Mouse (Mus musculus): ENCODE measurements at regions not wholly inside any gene's neighbourhood (a gene's known extent, or its start where the extent isn't known, plus 50 kb on each side); places are given as distances from the start of the nearest gene placed in this dataset.
A peak's percentile ranks its signal among the peaks of the same experiment; 100 is the strongest.

DNA sequence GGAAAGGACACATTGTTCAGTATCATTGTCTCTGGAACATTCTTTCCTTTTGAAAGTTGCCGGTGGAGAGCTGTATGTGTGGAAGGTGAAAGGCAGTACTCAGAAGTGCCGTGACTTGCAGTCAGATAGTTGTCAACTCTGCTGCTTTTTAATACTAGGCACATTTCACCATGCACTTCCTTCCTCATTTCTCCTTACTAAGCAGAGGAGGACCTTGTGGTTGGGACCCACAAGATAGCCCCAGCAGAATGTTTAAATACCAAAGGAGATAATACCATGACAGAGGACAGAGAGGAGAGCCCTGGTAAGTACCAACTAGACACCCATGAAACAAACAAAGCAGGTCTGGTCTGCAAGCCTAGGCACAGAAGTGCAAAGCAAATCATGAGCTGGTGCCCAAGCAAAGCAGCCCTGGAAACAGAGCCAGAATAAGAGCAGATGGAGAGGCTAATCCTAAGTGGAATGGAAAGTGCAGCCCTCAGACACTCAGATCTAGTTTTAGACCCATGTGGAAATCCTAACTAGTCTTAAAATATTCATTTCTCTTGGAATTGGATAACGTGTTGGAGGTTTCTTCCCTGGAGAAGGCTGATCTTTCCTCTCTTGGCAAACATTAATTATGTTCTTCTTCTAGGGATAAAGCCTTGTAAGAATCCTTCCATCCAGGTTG, 341.4 kb downstream of the Insc start:
- DNase-seq: peak; percentile 6 to 7

GRCm38 (mm10) chr7:115086542-115087448, 343.3 kb downstream of the Insc start:
- DNase-seq: peak; percentile 10

DNA sequence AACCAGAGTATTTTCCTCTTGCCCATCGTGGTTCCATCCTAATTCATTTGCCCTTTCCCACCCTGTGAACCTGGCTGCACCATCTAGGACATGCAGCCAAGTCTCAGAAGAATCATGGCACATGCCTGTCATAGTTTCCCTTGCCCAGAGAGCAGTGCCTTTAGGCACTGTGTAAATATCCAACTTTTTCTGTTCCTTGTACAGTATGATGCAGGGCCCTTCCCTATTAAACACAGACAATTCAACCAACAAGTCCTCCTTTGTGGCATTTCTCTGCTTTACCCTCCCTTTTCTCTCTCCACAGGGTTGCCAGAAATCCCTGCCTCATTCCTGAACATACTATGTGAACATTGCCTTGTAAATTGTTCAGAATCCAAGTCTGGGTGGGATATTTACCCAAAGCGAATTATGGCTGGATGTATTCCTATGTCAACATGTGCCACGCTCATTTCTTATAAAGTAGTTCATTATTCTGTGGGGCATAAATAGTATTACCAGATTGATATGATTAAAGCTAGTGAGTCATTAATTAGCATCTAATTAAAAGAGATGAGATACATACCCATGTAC, 349.1 kb downstream of the Insc start:
- no peak for DNase-seq

GRCm38 (mm10) chr7:115106041-115106440, 362.5 kb downstream of the Insc start:
- no peak for DNase-seq

- no peak for DNase-seq
Observed at GRCm38 (mm10) chr7:115112282-115112681, 368.8 kb downstream of the Insc start.

DNA sequence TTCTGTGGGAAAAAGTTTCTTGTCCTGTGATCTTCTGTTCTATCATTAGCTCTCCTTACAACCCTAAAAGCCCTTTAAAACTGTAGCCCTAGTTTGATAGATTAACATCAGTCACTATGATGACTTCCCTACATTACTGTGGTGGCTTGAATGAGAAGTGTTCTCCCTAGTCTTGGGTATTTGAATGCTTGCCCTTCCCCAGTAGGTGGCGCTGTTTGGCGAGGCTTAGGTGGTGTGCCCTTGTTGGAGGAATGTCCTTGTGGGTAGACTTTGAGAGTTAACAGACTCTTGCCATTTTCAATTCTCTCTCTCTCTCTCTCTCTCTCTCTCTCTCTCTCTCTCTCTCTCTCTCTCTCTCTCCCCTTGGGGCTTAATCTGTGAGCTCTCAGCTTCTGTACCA, 379.8 kb downstream of the Insc start:
- no peak for DNase-seq

GRCm38 (mm10) chr7:115129001-115129400, 385.5 kb downstream of the Insc start:
- peak in 1 of 2 experiments; percentile 16 for DNase-seq

DNA sequence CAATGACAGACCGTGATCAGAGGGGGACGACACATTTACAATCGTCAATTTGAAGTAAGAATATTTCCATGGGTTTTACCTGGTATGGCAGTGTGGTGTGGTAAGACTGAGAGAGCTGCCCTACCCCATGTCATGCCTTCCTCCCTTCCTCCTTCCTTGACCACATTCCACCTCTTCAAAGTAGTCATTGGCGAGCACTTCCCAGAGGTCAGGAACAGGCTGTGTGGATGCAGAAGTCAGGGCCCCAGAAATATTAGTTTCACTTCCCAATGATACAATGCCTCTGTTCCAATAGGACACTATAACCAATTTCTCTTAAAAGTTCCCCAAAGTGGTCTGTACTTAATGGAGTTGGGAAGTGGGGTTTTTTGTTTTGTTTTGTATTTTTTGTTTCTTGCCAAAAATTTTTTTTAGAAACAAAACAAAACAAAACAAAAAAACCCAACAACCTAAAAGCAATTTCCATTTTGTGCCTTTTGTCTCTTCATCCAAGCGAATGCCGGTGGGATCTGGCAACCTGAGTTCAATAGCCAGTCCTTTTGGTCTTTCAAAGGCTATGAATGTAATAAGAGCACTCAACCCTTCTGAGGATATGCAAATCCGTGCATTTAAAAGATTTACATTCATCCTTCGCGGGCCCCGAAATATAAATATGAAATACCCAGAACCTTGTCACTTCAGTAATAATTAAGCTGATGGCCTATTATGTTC, 387.9 kb downstream of the Insc start:
- no peak for DNase-seq

GRCm38 (mm10) chr7:115131970-115132551, 388.6 kb downstream of the Insc start:
- peak; percentile 38 to 40 for DNase-seq

GRCm38 (mm10) chr7:115132595-115132994, 389.1 kb downstream of the Insc start:
- no peak for DNase-seq

- peak; percentile 13 to 41 for DNase-seq
Observed at GRCm38 (mm10) chr7:115134926-115135575, 391.6 kb downstream of the Insc start.

- peak; percentile 31 to 62 for DNase-seq
Observed at GRCm38 (mm10) chr7:115140286-115140685, 396.8 kb downstream of the Insc start.

GRCm38 (mm10) chr7:115142163-115142562, 398.7 kb downstream of the Insc start:
- peak; percentile 12 to 29 for DNase-seq

GRCm38 (mm10) chr7:115144947-115145346, 401.5 kb downstream of the Insc start:
- DNase-seq: no peak

DNA sequence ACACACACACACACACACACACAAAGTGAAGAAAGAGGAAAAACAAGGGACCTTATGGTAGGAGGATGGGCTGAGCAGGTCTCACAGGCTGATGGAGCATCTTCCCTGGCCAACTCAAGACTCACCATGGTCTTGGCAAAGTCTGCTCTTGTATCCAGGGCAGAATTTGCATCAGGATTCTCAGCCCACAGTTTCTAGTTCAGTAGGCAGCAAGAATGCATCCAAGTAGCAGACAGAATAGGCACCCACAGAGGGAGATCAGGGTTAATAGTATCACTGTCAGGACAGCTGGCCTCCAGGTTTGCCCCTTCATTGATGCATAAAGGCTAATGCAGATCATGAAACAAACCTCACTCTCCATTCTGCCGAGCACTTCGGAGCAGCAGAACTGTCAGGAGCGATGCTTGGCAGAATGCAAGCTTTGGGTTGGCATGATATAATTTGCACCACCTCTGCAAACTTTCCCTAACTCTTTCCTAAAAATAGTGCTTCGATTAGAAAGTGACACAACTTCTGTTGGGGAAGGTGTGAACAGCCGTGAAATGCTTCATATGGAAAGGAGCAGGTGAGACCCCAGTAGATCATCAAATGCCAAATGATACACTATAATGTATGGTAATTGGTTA, 404.0 kb downstream of the Insc start:
- no peak for DNase-seq

DNA sequence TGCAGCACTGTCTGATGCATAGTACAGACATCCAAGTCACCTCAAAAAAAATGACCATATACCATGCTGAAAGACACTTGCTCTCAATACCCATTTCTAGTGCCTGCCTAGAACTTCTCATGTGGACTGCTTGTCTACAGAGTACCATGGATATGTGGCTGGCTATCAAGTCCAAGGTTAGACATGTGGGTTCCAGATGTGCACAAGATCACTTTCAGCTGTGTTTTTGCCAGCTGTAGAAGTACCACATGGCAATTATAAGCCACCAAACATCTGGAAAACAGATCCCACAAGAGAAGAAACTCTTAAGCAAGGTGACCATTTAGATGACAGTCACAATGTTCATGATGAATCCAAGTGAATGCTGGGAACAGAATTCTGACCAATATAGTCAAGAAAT, 409.8 kb downstream of the Insc start:
- DNase-seq: no peak

DNA sequence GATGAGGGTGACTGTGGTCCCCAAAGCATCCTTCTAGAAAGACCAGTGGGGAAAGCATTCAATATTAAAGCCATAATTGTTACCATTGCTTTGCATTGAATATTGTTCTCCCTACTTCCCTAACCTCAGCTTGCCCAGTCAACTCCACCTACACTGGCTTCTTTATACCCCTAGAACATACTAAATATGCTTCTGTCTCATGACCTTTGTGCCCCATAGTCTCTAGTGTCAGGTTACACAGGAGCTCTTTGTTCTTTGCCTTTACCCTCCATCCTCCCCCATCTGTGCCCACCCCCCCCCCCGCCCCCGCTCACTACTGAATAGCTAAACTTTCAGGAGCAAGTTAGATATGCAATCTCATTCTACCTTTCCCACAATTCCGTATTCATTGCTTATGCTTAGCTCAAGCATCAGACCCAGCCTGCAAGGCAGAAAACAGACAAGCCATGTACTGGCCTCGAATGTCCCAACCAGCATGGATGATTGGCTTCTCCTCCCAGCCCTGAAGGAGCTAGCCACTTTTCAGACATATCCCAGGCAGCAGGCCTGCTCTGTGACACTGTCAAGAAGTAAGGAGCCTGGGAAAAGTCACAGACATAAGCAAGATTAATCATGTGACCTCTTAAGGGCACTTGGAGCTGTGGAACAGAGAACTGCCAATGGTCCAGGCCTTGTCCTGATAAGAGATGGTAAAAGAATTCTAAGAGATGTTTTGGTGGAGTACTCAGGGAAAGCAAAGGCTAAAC, 410.4 kb downstream of the Insc start:
- DNase-seq: no peak

- DNase-seq: no peak
Observed at GRCm38 (mm10) chr7:115170023-115170422, 426.5 kb downstream of the Insc start.

- DNase-seq: peak; percentile 55 to 76
Observed at GRCm38 (mm10) chr7:115170439-115170838, 426.9 kb downstream of the Insc start.

GRCm38 (mm10) chr7:115192482-115192881, 449.0 kb downstream of the Insc start:
- DNase-seq: no peak

All from cerebellum, postnatal 10 days (tissue).